Mouse (Mus musculus): ENCODE data around the gene Mical3. TPM values are rescaled to one million over a fixed set of nuclear protein-coding genes. Genes with fewer than 3 reads are reported as not detected.

The Mical3 gene
- polyA plus RNA-seq, 1 experiment = 57.5 TPM

GRCm38 (mm10) chr6:121043434-121044189, 87.2 kb downstream of the Mical3 start:
- TF ChIP-seq POLR2A (IDR thresholded peaks at IDR 0.05; ENCODE audit: borderline replicate concordance, extremely low read depth, insufficient read depth, insufficient read length, poor library complexity, severe bottlenecking) = no peak
- TF ChIP-seq CTCF (IDR thresholded peaks at IDR 0.05; ENCODE audit: borderline replicate concordance, extremely low read depth, insufficient read depth, insufficient read length) = no peak
- no peak for DNase-seq (ENCODE audit: low read depth)

- DNase-seq (ENCODE audit: low read depth) = no peak
- TF ChIP-seq POLR2A (IDR thresholded peaks at IDR 0.05; ENCODE audit: borderline replicate concordance, extremely low read depth, insufficient read depth, insufficient read length, poor library complexity, severe bottlenecking) (no peak), CTCF (IDR thresholded peaks at IDR 0.05; ENCODE audit: borderline replicate concordance, extremely low read depth, insufficient read depth, insufficient read length) (no peak)
Measured at GRCm38 (mm10) chr6:121039719-121040118, 91.1 kb downstream of the Mical3 start.

DNA sequence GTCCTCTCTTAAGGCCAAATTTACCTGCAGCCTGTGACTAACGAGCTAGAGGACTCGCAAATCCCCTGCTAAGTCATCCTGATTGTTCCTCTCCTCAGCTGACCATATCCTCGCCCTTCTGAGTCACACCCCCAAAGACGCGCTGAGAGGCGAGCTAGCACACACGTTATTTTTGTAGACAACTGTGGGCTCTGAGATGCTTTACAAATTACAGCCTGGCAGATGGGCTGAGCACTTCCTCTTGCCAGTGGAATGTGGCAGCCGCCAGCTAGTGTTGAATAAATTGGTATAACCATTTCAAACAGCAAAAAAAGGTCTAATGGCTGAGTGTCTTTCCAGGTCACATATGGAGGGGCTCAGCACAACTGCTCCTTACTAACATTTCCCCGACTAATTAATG, 91.5 kb downstream of the Mical3 start:
- TF ChIP-seq CTCF (IDR thresholded peaks at IDR 0.05; ENCODE audit: borderline replicate concordance, extremely low read depth, insufficient read depth, insufficient read length) = no peak
- TF ChIP-seq POLR2A (IDR thresholded peaks at IDR 0.05; ENCODE audit: borderline replicate concordance, extremely low read depth, insufficient read depth, insufficient read length, poor library complexity, severe bottlenecking) = no peak

DNA sequence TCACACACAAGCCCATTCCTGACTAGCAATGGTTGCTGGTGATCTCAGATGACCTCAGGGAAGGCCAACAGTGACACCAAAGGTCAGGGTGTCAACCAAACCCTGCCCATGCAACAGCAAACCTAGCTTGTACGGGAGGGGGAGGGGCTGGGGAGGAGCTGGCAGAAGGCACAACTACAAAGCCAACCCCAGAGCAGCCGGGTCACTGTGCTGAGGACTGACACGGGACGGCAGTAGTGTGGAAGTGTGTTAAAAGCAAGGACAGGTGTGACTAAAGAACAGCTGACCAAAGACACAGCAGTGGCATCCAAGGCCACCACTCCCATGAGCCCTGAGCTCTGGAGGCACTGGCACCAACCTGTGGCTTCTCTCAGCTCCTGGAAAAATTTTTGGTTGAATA, 93.7 kb downstream of the Mical3 start:
- DNase-seq (ENCODE audit: low read depth) = no peak
- TF ChIP-seq POLR2A (IDR thresholded peaks at IDR 0.05; ENCODE audit: borderline replicate concordance, extremely low read depth, insufficient read depth, insufficient read length, poor library complexity, severe bottlenecking) (no peak), CTCF (IDR thresholded peaks at IDR 0.05; ENCODE audit: borderline replicate concordance, extremely low read depth, insufficient read depth, insufficient read length) (no peak)

More for the DNA sequence above, 91.5 kb downstream of the Mical3 start:
- peak; percentile 83 for DNase-seq (ENCODE audit: low read depth)

- no peak for TF ChIP-seq POLR2A (IDR thresholded peaks at IDR 0.05; ENCODE audit: borderline replicate concordance, extremely low read depth, insufficient read depth, insufficient read length, poor library complexity, severe bottlenecking)
- no peak for TF ChIP-seq CTCF (IDR thresholded peaks at IDR 0.05; ENCODE audit: borderline replicate concordance, extremely low read depth, insufficient read depth, insufficient read length)
- DNase-seq (ENCODE audit: low read depth) = no peak
Measured at GRCm38 (mm10) chr6:121035929-121036328, 94.9 kb downstream of the Mical3 start.

- TF ChIP-seq POLR2A (IDR thresholded peaks at IDR 0.05; ENCODE audit: borderline replicate concordance, extremely low read depth, insufficient read depth, insufficient read length, poor library complexity, severe bottlenecking) (no peak), CTCF (IDR thresholded peaks at IDR 0.05; ENCODE audit: borderline replicate concordance, extremely low read depth, insufficient read depth, insufficient read length) (no peak)
- DNase-seq (ENCODE audit: low read depth) = no peak
Measured at GRCm38 (mm10) chr6:121035268-121035667, 95.5 kb downstream of the Mical3 start.

GRCm38 (mm10) chr6:121033250-121033649, 97.5 kb downstream of the Mical3 start:
- DNase-seq (ENCODE audit: low read depth) = no peak
- TF ChIP-seq CTCF (IDR thresholded peaks at IDR 0.05; ENCODE audit: borderline replicate concordance, extremely low read depth, insufficient read depth, insufficient read length) (no peak), POLR2A (IDR thresholded peaks at IDR 0.05; ENCODE audit: borderline replicate concordance, extremely low read depth, insufficient read depth, insufficient read length, poor library complexity, severe bottlenecking) (no peak)

- no peak for DNase-seq (ENCODE audit: low read depth)
- TF ChIP-seq POLR2A (IDR thresholded peaks at IDR 0.05; ENCODE audit: borderline replicate concordance, extremely low read depth, insufficient read depth, insufficient read length, poor library complexity, severe bottlenecking) (no peak), CTCF (IDR thresholded peaks at IDR 0.05; ENCODE audit: borderline replicate concordance, extremely low read depth, insufficient read depth, insufficient read length) (no peak)
Measured at GRCm38 (mm10) chr6:121031370-121031769, 99.4 kb downstream of the Mical3 start.

GRCm38 (mm10) chr6:121029897-121030589, 100.8 kb downstream of the Mical3 start:
- no peak for DNase-seq (ENCODE audit: low read depth)
- TF ChIP-seq POLR2A (IDR thresholded peaks at IDR 0.05; ENCODE audit: borderline replicate concordance, extremely low read depth, insufficient read depth, insufficient read length, poor library complexity, severe bottlenecking) (no peak), CTCF (IDR thresholded peaks at IDR 0.05; ENCODE audit: borderline replicate concordance, extremely low read depth, insufficient read depth, insufficient read length) (no peak)

DNA sequence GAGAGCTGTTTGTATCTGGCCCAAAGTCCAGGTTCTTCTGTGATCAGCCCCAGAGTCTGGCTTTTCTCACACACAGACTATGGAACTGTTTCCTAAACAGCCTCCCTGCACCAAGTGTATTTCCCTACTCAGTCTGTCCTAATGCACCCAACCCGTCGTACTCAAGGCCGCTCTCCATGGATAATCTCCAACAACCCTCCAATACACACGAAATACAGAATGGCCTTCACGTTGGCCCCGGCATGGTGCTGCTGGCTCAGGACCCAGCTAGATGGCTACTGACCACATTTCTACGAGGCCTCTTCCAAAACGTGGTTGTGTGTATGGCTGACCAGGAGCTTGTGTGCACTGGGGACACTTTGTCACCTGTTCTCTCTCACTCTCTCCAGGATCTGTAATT, 102.3 kb downstream of the Mical3 start:
- DNase-seq (ENCODE audit: low read depth) = no peak
- TF ChIP-seq CTCF (IDR thresholded peaks at IDR 0.05; ENCODE audit: borderline replicate concordance, extremely low read depth, insufficient read depth, insufficient read length) (no peak), POLR2A (IDR thresholded peaks at IDR 0.05; ENCODE audit: borderline replicate concordance, extremely low read depth, insufficient read depth, insufficient read length, poor library complexity, severe bottlenecking) (no peak)

- peak; percentile 64 for DNase-seq (ENCODE audit: low read depth)
- TF ChIP-seq POLR2A (IDR thresholded peaks at IDR 0.05; ENCODE audit: borderline replicate concordance, extremely low read depth, insufficient read depth, insufficient read length, poor library complexity, severe bottlenecking) (no peak), CTCF (IDR thresholded peaks at IDR 0.05; ENCODE audit: borderline replicate concordance, extremely low read depth, insufficient read depth, insufficient read length) (no peak)
Measured at GRCm38 (mm10) chr6:121027314-121027713, 103.5 kb downstream of the Mical3 start.

All from brain, embryonic 14.5 days (tissue).